ENCODE assay signal across 29 mouse cellular contexts in the genomic region with DNA sequence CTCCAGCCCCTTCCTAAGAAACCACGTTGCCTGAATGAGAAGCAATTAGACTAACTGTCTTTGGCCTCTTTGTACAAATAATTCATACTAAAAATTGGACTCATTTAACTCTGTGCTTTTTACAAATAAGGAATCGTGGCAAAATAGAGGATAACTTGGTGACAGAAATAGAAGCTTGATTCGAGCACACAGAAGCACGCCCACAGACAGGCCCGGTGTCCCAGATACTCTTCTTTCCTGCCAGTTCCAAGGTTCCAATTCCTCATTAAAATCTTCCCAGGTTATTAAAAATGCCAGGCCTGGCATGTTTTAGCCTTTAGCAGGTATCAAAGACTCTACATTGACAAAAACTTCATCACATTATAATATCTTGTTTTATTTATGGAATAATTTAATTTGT.
A peak's percentile ranks its signal among the peaks of the same experiment; 100 is the strongest.
DNase-seq lines count a peak whose midpoint lies in the region; ATAC-seq and TF ChIP-seq lines count a peak whose summit lies in the region.
"Had no signal": no experiment of that assay in that cellular context is flagged by ENCODE, and none has a peak within 500 bp of the region (broad histone marks: within the 10 kb centered on the region; RNA-seq: fewer than 3 reads in every experiment).

No protein-coding gene starts in this region.

- TF ChIP-seq POLR2A in thymus, adult 2 months (IDR thresholded peaks at IDR 0.05; ENCODE audit: control insufficient read depth, extremely low read depth, insufficient read depth, low read length, poor library complexity), result no peak

- H3K27ac ChIP-seq in midbrain, embryonic 15.5 days, result no peak overlapping the region
- no peak overlapping the region for H3K27ac ChIP-seq in thymus, adult 2 months (ENCODE audit: control insufficient read depth, insufficient read depth, low read length)
- H3K27ac ChIP-seq: forebrain, embryonic 10.5 days; heart, embryonic 13.5 days; hindbrain, postnatal 0 days; liver, embryonic 13.5 days; midbrain, embryonic 13.5 days had no signal

- WGBS in midbrain, embryonic 15.5 days, result 62% methylated on average over 5 of the region's 5 CpGs
- WGBS in thymus, adult 2 months, result 96% methylated on average over 5 of the region's 5 CpGs

- peak; percentile 13 to 60 for DNase-seq in layer of hippocampus, adult 18-20 months (ENCODE audit: low spot score in 2 of 2)
- no peak for DNase-seq in layer of hippocampus, postnatal 25 days (ENCODE audit: extremely low spot score in 1 of 2, low spot score in 1 of 2)
- DNase-seq in brain, adult 2 months (ENCODE audit: low read depth, low spot score), result peak; percentile 79
- peak; percentile 53 for DNase-seq in layer of hippocampus, adult 9-11 months
- peak; percentile 36 to 52 for DNase-seq in right cerebral cortex, postnatal 10 days (ENCODE audit: low spot score in 2 of 2)
- DNase-seq in thymus, adult 2 months, result no peak
- DNase-seq: adrenal gland, adult 2 months; B cell, adult 2 months; cerebellum, adult 11-12 months; cerebellum, postnatal 10 days; gastrocnemius, postnatal 25 days; heart, adult 18-20 months; heart, postnatal 14 days; kidney, adult 9 months; kidney, postnatal 14 days; liver, embryonic 13.5 days; lung, adult 2 months; lung, postnatal 14 days; thymus, postnatal 25 days had no signal

- no peak overlapping the region for H3K4me2 ChIP-seq in midbrain, embryonic 15.5 days
- H3K4me2 ChIP-seq: heart, embryonic 13.5 days; liver, embryonic 13.5 days; midbrain, embryonic 13.5 days had no signal

- no peaks in the 10 kb centered on the region for H3K27me3 ChIP-seq in midbrain, embryonic 15.5 days (replicated peaks)
- no peaks in the 10 kb centered on the region for H3K27me3 ChIP-seq in thymus, adult 2 months (ENCODE audit: control insufficient read depth, insufficient read depth, low read length)
- H3K27me3 ChIP-seq: CH12.LX; heart, embryonic 13.5 days; liver, embryonic 13.5 days; megakaryocyte, embryonic 14.5 days; midbrain, embryonic 13.5 days had no signal

- H3K9ac ChIP-seq in midbrain, embryonic 15.5 days, result no peak overlapping the region
- H3K9ac ChIP-seq: heart, embryonic 13.5 days; liver, embryonic 13.5 days; midbrain, embryonic 13.5 days had no signal

- H3K9me3 ChIP-seq in midbrain, embryonic 15.5 days, result no peaks in the 10 kb centered on the region
- H3K9me3 ChIP-seq: forebrain, embryonic 10.5 days; heart, embryonic 13.5 days; liver, embryonic 13.5 days; midbrain, embryonic 13.5 days had no signal

- H3K4me1 ChIP-seq in midbrain, embryonic 15.5 days, result no peaks in the 10 kb centered on the region
- no peaks in the 10 kb centered on the region for H3K4me1 ChIP-seq in thymus, adult 2 months (replicated peaks; ENCODE audit: control insufficient read depth, insufficient read depth, low read length)
- H3K4me1 ChIP-seq: forebrain, embryonic 10.5 days; heart, embryonic 13.5 days; liver, embryonic 13.5 days; megakaryocyte, embryonic 14.5 days had no signal

- no peak overlapping the region for H3K4me3 ChIP-seq in midbrain, embryonic 15.5 days
- H3K4me3 ChIP-seq in thymus, adult 2 months (ENCODE audit: control insufficient read depth, insufficient read depth, low read length), result no peak overlapping the region
- H3K4me3 ChIP-seq: forebrain, embryonic 10.5 days; heart, embryonic 13.5 days; liver, embryonic 13.5 days; megakaryocyte, embryonic 14.5 days; midbrain, embryonic 13.5 days had no signal

- no peak for ATAC-seq in midbrain, embryonic 15.5 days (replicated peaks)
- ATAC-seq: hindbrain, postnatal 0 days; intestine, embryonic 16.5 days; Patski had no signal

- TF ChIP-seq CTCF in thymus, adult 2 months (IDR thresholded peaks at IDR 0.05; ENCODE audit: borderline replicate concordance, control insufficient read depth, extremely low read depth, insufficient read depth, low read length, poor library complexity), result no peak

- H3K36me3 ChIP-seq in midbrain, embryonic 15.5 days (replicated peaks), result no peaks in the 10 kb centered on the region
- H3K36me3 ChIP-seq in thymus, adult 2 months (ENCODE audit: control insufficient read depth, insufficient read depth, low read length), result no peaks in the 10 kb centered on the region
- H3K36me3 ChIP-seq: forebrain, embryonic 10.5 days; G1E; heart, embryonic 13.5 days; liver, embryonic 13.5 days; midbrain, embryonic 13.5 days had no signal

Comparison
In these comparisons a context has a peak if more than half of its experiments do, and no peak if none do; other contexts are left out.
1. DNase-seq: peak in layer of hippocampus, adult 18-20 months (2 of 2), brain, adult 2 months (single experiment), layer of hippocampus, adult 9-11 months (single experiment) and right cerebral cortex, postnatal 10 days (2 of 2); none in layer of hippocampus, postnatal 25 days (0 of 2) and thymus, adult 2 months (single experiment).